Mouse (Mus musculus) heart, adult 2 months (tissue): ENCODE data around the gene Cpne5. TPM values are rescaled to one million over a fixed set of nuclear protein-coding genes. Genes with fewer than 3 reads are reported as not detected.

Experiments
- DNase-seq, 2 experiments: peaks; one replicate each; pipeline ENCODE4 v3.0.0; 2021
- H3K27ac ChIP-seq: fragments of 200-600 bp; 2 replicates; pipeline ENCODE4 v1.8.1; 2022
- H3K27me3 ChIP-seq: fragments of 200-500 bp; 2 replicates; pipeline ENCODE4 v1.6.1; 2012; ENCODE audit warnings: mild to moderate bottlenecking, low read length, inconsistent platforms, mixed read lengths; ENCODE audit not compliant: control insufficient read depth, insufficient read depth
- H3K36me3 ChIP-seq: fragments of 200-500 bp; 2 replicates; pipeline ENCODE4 v1.6.1; 2012; ENCODE audit warnings: low read length, inconsistent platforms; ENCODE audit not compliant: control insufficient read depth, insufficient read depth
- H3K4me1 ChIP-seq: fragments of 200-500 bp; 2 replicates; pipeline ENCODE4 v1.6.1; 2011; ENCODE audit warnings: low read length; ENCODE audit not compliant: control insufficient read depth, insufficient read depth
- H3K4me3 ChIP-seq: fragments of 200-600 bp; 2 replicates; pipeline ENCODE4 v1.8.1; 2022
- H3K79me2 ChIP-seq: fragments of 200-500 bp; replicated peaks from 2 replicates; pipeline ENCODE4 v1.6.1; 2012; ENCODE audit warnings: mild to moderate bottlenecking, inconsistent platforms, low read length, moderate library complexity, mixed read lengths; ENCODE audit not compliant: control insufficient read depth, insufficient read depth
- H3K9ac ChIP-seq: fragments of 200-500 bp; 2 replicates; pipeline ENCODE4 v1.6.1; 2012; ENCODE audit warnings: low read depth, mild to moderate bottlenecking, control low read depth, inconsistent platforms, low read length, mixed read lengths
- CTCF ChIP-seq: fragments of 200-600 bp; IDR thresholded peaks from 2 replicates; pipeline ENCODE4 v1.8.1; 2022; ENCODE audit warnings: antibody characterized with exemption, mild to moderate bottlenecking, moderate library complexity
- EP300 ChIP-seq: fragments of 200-500 bp; IDR thresholded peaks from 2 replicates; pipeline ENCODE4 v1.6.1; 2011; ENCODE audit warnings: low read depth, low read length, control low read depth; ENCODE audit not compliant: insufficient read depth
- POLR2A ChIP-seq: fragments of 200-500 bp; IDR thresholded peaks from 2 replicates; pipeline ENCODE4 v1.6.1; 2011; ENCODE audit warnings: mild to moderate bottlenecking, low read depth, low read length, control low read depth; ENCODE audit not compliant: insufficient read depth
- WGBS: fragments of 180-500 bp; shearing (Covaris S2); methylation state at CpG from one replicate; pipeline ENCODE4 v1.1.7; 2018; 5-methylcytosine and 5-hydroxymethylcytosine counted together
- intact Hi-C: fragments of 180-260 bp; cut with DNase I; formaldehyde crosslinking; loops from one replicate; pipeline ENCODE4 v1.15.1; 2025
- polyA plus RNA-seq: library from polyadenylated mRNA; depleted of rRNA; stranded (reverse); fragments of >200 nt; gene quantifications from 2 replicates; pipeline ENCODE4 v1.2.3, GENCODE M21; 2012
- total RNA-seq, 2 experiments: library from RNA; stranded (reverse); gene quantifications; 2 replicates each; pipeline ENCODE4 v1.2.3; 2021

Gene Cpne5
- total and polyA plus RNA-seq, 3 experiments: 4.4 to 11.2 (median 5.2) TPM

GRCm38 (mm10) chr17:29156396-29156795 is 81.6 kb downstream of the Cpne5 start:
- no peaks in the 10 kb centered on the region for H3K27me3 ChIP-seq
- no peak for DNase-seq
- H3K79me2 ChIP-seq: no peaks in the 10 kb centered on the region
- intact Hi-C loops: no loop called here
- H3K9ac ChIP-seq: no peak overlapping the region
- TF ChIP-seq POLR2A (no peak), CTCF (no peak), EP300 (no peak)
- H3K27ac ChIP-seq: no peak overlapping the region
- WGBS: 80% methylated on average over 16 of the region's 16 CpGs
- peaks cover 4% of the 10 kb centered on the region; the same call in 1 of the 2 replicates for H3K4me1 ChIP-seq
- no peak overlapping the region for H3K4me3 ChIP-seq
- no peaks in the 10 kb centered on the region for H3K36me3 ChIP-seq

GRCm38 (mm10) chr17:29155355-29156135 is 82.4 kb downstream of the Cpne5 start:
- no peaks in the 10 kb centered on the region for H3K36me3 ChIP-seq
- intact Hi-C loops: no loop called here
- no peak overlapping the region for H3K4me3 ChIP-seq
- H3K4me1 ChIP-seq: peaks cover 4% of the 10 kb centered on the region; the same call in 1 of the 2 replicates
- 88% methylated on average over 12 of the region's 12 CpGs for WGBS
- no peaks in the 10 kb centered on the region for H3K79me2 ChIP-seq
- no peak overlapping the region for H3K9ac ChIP-seq
- H3K27me3 ChIP-seq: no peaks in the 10 kb centered on the region
- TF ChIP-seq CTCF: no peak
- no peak for TF ChIP-seq EP300
- TF ChIP-seq POLR2A: no peak
- no peak overlapping the region for H3K27ac ChIP-seq
- no peak for DNase-seq

GRCm38 (mm10) chr17:29154247-29154646 is 83.7 kb downstream of the Cpne5 start:
- Histone ChIP-seq H3K27me3 (no peaks in the 10 kb centered on the region), H3K27ac (no peak overlapping the region), H3K79me2 (no peaks in the 10 kb centered on the region), H3K9ac (no peak overlapping the region), H3K4me1 (peaks cover 4% of the 10 kb centered on the region; the same call in 1 of the 2 replicates), H3K36me3 (no peaks in the 10 kb centered on the region), H3K4me3 (no peak overlapping the region)
- DNase-seq: no peak
- intact Hi-C loops: no loop called here
- TF ChIP-seq CTCF (no peak), POLR2A (no peak), EP300 (no peak)
- WGBS: 48% methylated on average over 13 of the region's 13 CpGs

GRCm38 (mm10) chr17:29152547-29152946 is 85.4 kb downstream of the Cpne5 start:
- intact Hi-C loops: no loop called here
- WGBS: 66% methylated on average over 5 of the region's 5 CpGs
- peaks cover 4% of the 10 kb centered on the region; the same call in 1 of the 2 replicates for H3K4me1 ChIP-seq
- no peaks in the 10 kb centered on the region for H3K36me3 ChIP-seq
- no peak for DNase-seq
- H3K79me2 ChIP-seq: no peaks in the 10 kb centered on the region
- no peak overlapping the region for H3K27ac ChIP-seq
- no peak overlapping the region for H3K9ac ChIP-seq
- TF ChIP-seq POLR2A: no peak
- TF ChIP-seq EP300: no peak
- TF ChIP-seq CTCF: no peak
- H3K27me3 ChIP-seq: no peaks in the 10 kb centered on the region
- no peak overlapping the region for H3K4me3 ChIP-seq

- Histone ChIP-seq H3K4me1 (no peaks in the 10 kb centered on the region), H3K36me3 (no peaks in the 10 kb centered on the region), H3K4me3 (no peak overlapping the region), H3K27me3 (no peaks in the 10 kb centered on the region), H3K79me2 (no peaks in the 10 kb centered on the region), H3K27ac (no peak overlapping the region), H3K9ac (no peak overlapping the region)
- intact Hi-C loops: no loop called here
- TF ChIP-seq EP300 (no peak), CTCF (no peak), POLR2A (no peak)
- WGBS: 74% methylated on average over 7 of the region's 7 CpGs
- no peak for DNase-seq
Measured at GRCm38 (mm10) chr17:29149766-29150165, 88.2 kb downstream of the Cpne5 start.

GRCm38 (mm10) chr17:29147773-29148172 is 90.2 kb downstream of the Cpne5 start:
- 71% methylated on average over 6 of the region's 6 CpGs for WGBS
- intact Hi-C loops: no loop called here
- Histone ChIP-seq H3K4me3 (no peak overlapping the region), H3K36me3 (no peaks in the 10 kb centered on the region), H3K27ac (no peak overlapping the region), H3K9ac (no peak overlapping the region), H3K27me3 (no peaks in the 10 kb centered on the region), H3K79me2 (no peaks in the 10 kb centered on the region), H3K4me1 (no peaks in the 10 kb centered on the region)
- TF ChIP-seq CTCF (no peak), EP300 (no peak), POLR2A (no peak)
- no peak for DNase-seq
